Mouse (Mus musculus): ENCODE results near the gene Hpcal1. TPM values are rescaled to one million over a fixed set of nuclear protein-coding genes. Genes with fewer than 3 reads are reported as not detected.
"Not testable (repeated sequence)": the region's sequence is repeated elsewhere in the genome, so short reads cannot be mapped to it uniquely, and the experiment has no call there.

The Hpcal1 gene
- polyA plus RNA-seq, 1 experiment from 2014 or later: 55.5 TPM

DNA sequence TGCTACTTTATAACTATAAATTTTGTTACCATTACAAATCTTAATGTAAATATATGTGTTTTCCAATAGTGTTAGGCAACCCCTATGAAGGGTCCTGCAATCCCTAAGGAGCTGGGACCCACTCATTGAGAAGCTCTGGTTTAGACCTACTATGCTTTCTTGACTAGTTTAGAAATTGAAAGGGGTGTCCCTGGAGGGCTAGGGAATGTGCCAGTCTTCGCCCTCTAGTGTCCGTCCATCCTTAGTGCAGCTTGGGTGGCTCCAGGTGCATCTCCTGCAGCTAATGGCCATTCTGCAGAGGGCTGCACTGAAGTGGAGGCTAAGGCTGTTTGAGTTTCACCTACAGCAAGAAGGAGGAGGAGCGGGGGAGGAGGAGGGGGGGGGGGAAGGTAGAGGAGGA, 87.7 kb downstream of the Hpcal1 start:
- ATAC-seq (replicated peaks; ENCODE audit: low FRiP score): 0 out of 2 replicates have a peak, but pooled peaks have one; percentile 40
- 4% methylated on average over 2 of the region's 3 CpGs for WGBS
- Histone ChIP-seq H3K4me2 (no peak overlapping the region), H3K9ac (no peak overlapping the region), H3K9me3 (replicated peaks) (no peaks in the 10 kb centered on the region), H3K27ac (no peak overlapping the region), H3K36me3 (no peaks in the 10 kb centered on the region), H3K4me1 (peaks cover 12% of the 10 kb centered on the region), H3K4me3 (replicated peaks) (no peak overlapping the region), H3K27me3 (no peaks in the 10 kb centered on the region)

GRCm38 (mm10) chr12:17779093-17779492, 88.4 kb downstream of the Hpcal1 start:
- 21% methylated on average over 3 of the region's 3 CpGs for WGBS
- H3K4me3 ChIP-seq (replicated peaks): no peak overlapping the region
- H3K36me3 ChIP-seq: no peaks in the 10 kb centered on the region
- H3K4me2 ChIP-seq: no peak overlapping the region
- H3K27me3 ChIP-seq: no peaks in the 10 kb centered on the region
- no peaks in the 10 kb centered on the region for H3K9me3 ChIP-seq (replicated peaks)
- peaks cover 8% of the 10 kb centered on the region; the same call in 1 of the 2 replicates for H3K4me1 ChIP-seq
- no peak overlapping the region for H3K27ac ChIP-seq
- no peak for ATAC-seq (replicated peaks; ENCODE audit: low FRiP score)
- H3K9ac ChIP-seq: no peak overlapping the region

- H3K4me1 ChIP-seq: no peaks in the 10 kb centered on the region
- ATAC-seq (replicated peaks; ENCODE audit: low FRiP score): no peak
- no peak overlapping the region for H3K4me3 ChIP-seq (replicated peaks)
- no peak overlapping the region for H3K9ac ChIP-seq
- no peak overlapping the region for H3K4me2 ChIP-seq
- no peaks in the 10 kb centered on the region for H3K9me3 ChIP-seq (replicated peaks)
- H3K36me3 ChIP-seq: peaks cover 26% of the 10 kb centered on the region
- H3K27me3 ChIP-seq: no peaks in the 10 kb centered on the region
- 57% methylated on average over 3 of the region's 3 CpGs for WGBS
- no peak overlapping the region for H3K27ac ChIP-seq
Measured at GRCm38 (mm10) chr12:17789486-17789885, 98.8 kb downstream of the Hpcal1 start.

GRCm38 (mm10) chr12:17791111-17791510, 100.5 kb downstream of the Hpcal1 start:
- Histone ChIP-seq H3K27ac (no peak overlapping the region), H3K4me3 (replicated peaks) (no peak overlapping the region), H3K4me2 (no peak overlapping the region), H3K9me3 (replicated peaks) (no peaks in the 10 kb centered on the region), H3K9ac (no peak overlapping the region), H3K4me1 (no peaks in the 10 kb centered on the region), H3K27me3 (no peaks in the 10 kb centered on the region), H3K36me3 (peaks cover 26% of the 10 kb centered on the region)
- no peak for ATAC-seq (replicated peaks; ENCODE audit: low FRiP score)
- WGBS: 82% methylated on average over 6 of the region's 6 CpGs

DNA sequence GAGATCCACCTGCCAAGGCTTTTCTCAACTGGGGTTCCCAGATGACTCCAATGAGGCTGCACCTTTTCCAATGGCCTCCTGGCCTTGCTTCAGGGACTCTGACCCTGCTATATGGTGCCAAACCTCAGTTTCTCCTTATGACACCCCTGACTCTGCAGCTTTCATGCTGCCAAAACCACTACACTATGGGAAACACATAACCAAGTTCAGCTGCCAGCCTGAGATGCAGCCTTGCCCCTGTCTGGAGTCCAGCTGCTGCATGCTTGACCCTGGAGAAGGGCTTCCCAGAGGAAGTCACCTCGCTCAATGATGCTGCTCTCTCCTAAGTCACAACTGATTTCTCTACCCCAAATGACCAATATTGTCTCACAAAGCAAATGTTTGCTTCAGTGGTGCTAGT, 102.1 kb downstream of the Hpcal1 start:
- no peak overlapping the region for H3K4me2 ChIP-seq
- no peak overlapping the region for H3K27ac ChIP-seq
- no peak overlapping the region for H3K4me3 ChIP-seq (replicated peaks)
- 0 out of 2 replicates have a peak, but pooled peaks cover 11% of the 10 kb centered on the region for H3K36me3 ChIP-seq
- 85% methylated on average over 1 of the region's 1 CpGs for WGBS
- H3K9ac ChIP-seq: no peak overlapping the region
- H3K9me3 ChIP-seq (replicated peaks): no peaks in the 10 kb centered on the region
- no peak for ATAC-seq (replicated peaks; ENCODE audit: low FRiP score)
- H3K4me1 ChIP-seq: no peaks in the 10 kb centered on the region
- H3K27me3 ChIP-seq: no peaks in the 10 kb centered on the region

DNA sequence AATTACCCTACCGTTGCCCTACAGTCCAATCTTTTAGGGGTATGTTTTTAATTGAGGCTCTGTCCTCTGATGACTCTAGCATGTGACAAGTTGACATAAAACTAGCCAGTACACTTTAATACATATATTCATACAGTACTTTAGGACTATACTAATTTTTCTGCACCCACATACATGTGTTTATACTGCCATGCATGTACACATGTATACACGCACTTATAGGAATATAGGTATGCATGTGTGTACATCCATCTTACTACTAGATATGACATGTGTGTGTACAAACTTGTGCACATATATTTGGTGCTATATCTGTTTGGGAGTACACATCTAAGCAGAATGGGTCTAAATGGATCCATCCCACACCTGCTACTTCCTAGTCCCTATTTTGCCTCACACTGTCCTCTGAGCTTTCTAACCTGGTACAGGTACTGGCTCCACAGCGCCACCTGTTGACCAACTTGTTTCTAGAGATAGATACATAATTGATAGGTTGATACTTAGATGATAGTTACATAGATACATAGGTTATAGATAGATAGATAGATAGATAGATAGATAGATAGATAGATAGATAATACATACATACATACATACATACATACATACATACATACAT, 105.1 kb downstream of the Hpcal1 start:
- Histone ChIP-seq H3K27me3 (no peaks in the 10 kb centered on the region), H3K9ac (no peak overlapping the region), H3K4me2 (no peak overlapping the region), H3K27ac (no peak overlapping the region), H3K4me3 (replicated peaks) (no peak overlapping the region), H3K9me3 (replicated peaks) (no peaks in the 10 kb centered on the region), H3K4me1 (no peaks in the 10 kb centered on the region), H3K36me3 (0 out of 2 replicates have a peak, but pooled peaks cover 10% of the 10 kb centered on the region)
- no peak for ATAC-seq (replicated peaks; ENCODE audit: low FRiP score)
- WGBS: 61% methylated on average over 3 of the region's 3 CpGs

DNA sequence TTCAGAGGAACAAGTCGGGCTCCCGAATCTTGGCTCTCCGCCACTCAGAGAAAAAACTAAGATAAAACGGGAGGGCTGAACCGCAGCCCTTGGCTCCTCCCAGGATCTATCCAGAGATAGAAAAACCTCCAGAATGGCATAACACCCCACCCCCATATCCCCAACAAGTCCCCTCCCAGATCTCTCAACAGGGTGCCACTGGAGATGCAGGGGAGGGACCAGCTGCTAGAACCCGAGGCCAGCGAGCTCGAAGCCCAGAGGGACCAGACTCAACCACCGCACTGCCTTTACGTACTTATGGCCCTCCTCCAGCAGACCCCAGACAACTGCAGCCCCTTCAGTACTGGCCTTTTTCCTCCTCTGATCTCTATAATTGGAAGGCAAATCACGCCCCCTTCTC, 107.6 kb downstream of the Hpcal1 start:
- H3K27ac ChIP-seq; H3K36me3 ChIP-seq; H3K4me3 ChIP-seq (replicated peaks); H3K9me3 ChIP-seq (replicated peaks); H3K4me2 ChIP-seq; H3K4me1 ChIP-seq; H3K27me3 ChIP-seq; ATAC-seq (replicated peaks; ENCODE audit: low FRiP score); H3K9ac ChIP-seq: not testable (repeated sequence)
- 87% methylated on average over 11 of the region's 11 CpGs for WGBS

DNA sequence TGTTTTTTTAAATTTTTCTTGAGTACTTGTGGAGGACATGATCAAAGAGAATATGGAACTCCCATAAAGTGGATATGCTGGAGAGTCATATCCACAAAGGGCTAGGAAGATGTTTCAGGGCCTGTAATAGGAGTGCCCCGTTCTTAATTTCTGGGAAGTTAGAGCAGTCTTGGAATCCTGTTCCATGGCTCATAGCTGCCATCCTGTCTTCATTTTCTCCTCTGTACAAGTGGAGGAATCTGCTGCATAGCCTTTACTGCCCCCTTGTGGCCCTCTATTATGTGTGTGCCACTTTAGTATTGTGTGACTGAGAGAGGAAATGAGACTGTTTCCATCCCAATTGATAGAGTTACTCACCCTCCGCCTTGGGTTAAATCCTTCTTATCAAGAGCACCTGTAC, 117.9 kb downstream of the Hpcal1 start:
- no peaks in the 10 kb centered on the region for H3K9me3 ChIP-seq (replicated peaks)
- no peaks in the 10 kb centered on the region for H3K36me3 ChIP-seq
- no peaks in the 10 kb centered on the region for H3K4me1 ChIP-seq
- H3K9ac ChIP-seq: no peak overlapping the region
- no peak overlapping the region for H3K4me3 ChIP-seq (replicated peaks)
- no peaks in the 10 kb centered on the region for H3K27me3 ChIP-seq
- WGBS: 39% methylated on average over 2 of the region's 2 CpGs
- no peak for ATAC-seq (replicated peaks; ENCODE audit: low FRiP score)
- no peak overlapping the region for H3K4me2 ChIP-seq
- H3K27ac ChIP-seq: no peak overlapping the region

GRCm38 (mm10) chr12:17835279-17835678, 144.6 kb downstream of the Hpcal1 start:
- not testable (repeated sequence) for H3K4me3 ChIP-seq (replicated peaks); H3K4me1 ChIP-seq; H3K9me3 ChIP-seq (replicated peaks); H3K9ac ChIP-seq; H3K4me2 ChIP-seq; H3K27me3 ChIP-seq; H3K27ac ChIP-seq; ATAC-seq (replicated peaks; ENCODE audit: low FRiP score); H3K36me3 ChIP-seq
- 75% methylated on average over 1 of the region's 1 CpGs for WGBS

Other genes with a start within 250 kb of the Hpcal1 start
- 218 and 231 TPM in 2 replicates for gene Odc1, start 146.1 kb upstream of the Hpcal1 start, polyA plus RNA-seq (2015; fragmentation: Nextera tagmentation; extraction: Ambion mirVana)

All from kidney, embryonic 15.5 days (tissue).